Mouse (Mus musculus) heart, embryonic 14.5 days (tissue): Measurements from ENCODE around the gene Borcs8. TPM values are rescaled to one million over a fixed set of nuclear protein-coding genes. Genes with fewer than 3 reads are reported as not detected.

Experiments used
- ATAC-seq: fragments of 200-750 bp; cut with Nextera tagmentation; 2 replicates; pipeline ENCODE4 v1.8.0; 2017; ENCODE audit warnings: low read depth, moderate TSS enrichment; ENCODE audit not compliant: insufficient number of reproducible peaks, insufficient read depth, low FRiP score
- H3K27ac ChIP-seq, 2 experiments: fragments of 200-500 bp in 1 of 2; fragments of 300-500 bp in 1 of 2; sonication (generic) in 1 of 2; replicated peaks in 1 of 2; 2 replicates each; pipeline ENCODE4 v1.5.1; 2012 to 2014; ENCODE audit warnings: low read depth in 2 of 2, low read length in 2 of 2, control low read depth in 1 of 2, mild to moderate bottlenecking in 1 of 2, mixed read lengths in 1 of 2; ENCODE audit not compliant: control insufficient read depth in 1 of 2, insufficient read depth in 1 of 2
- H3K27me3 ChIP-seq: fragments of 300-500 bp; sonication (generic); 2 replicates; pipeline ENCODE4 v1.6.1; 2014; ENCODE audit warnings: mild to moderate bottlenecking, low read length, control low read depth; ENCODE audit not compliant: control insufficient read depth, insufficient read depth
- H3K36me3 ChIP-seq: fragments of 300-500 bp; sonication (generic); 2 replicates; pipeline ENCODE4 v1.6.1; 2014; ENCODE audit warnings: mild to moderate bottlenecking, control low read depth, low read length, mixed read lengths; ENCODE audit not compliant: control insufficient read depth, insufficient read depth
- H3K4me1 ChIP-seq, 2 experiments: fragments of 200-500 bp in 1 of 2; fragments of 300-500 bp in 1 of 2; sonication (generic) in 1 of 2; 2 replicates each; pipeline ENCODE4 v1.6.1; 2012 to 2014; ENCODE audit warnings: low read length in 2 of 2, control low read depth in 1 of 2, mixed read lengths in 1 of 2; ENCODE audit not compliant: control insufficient read depth in 2 of 2, insufficient read depth in 2 of 2
- H3K4me2 ChIP-seq: fragments of 300-500 bp; sonication (generic); 2 replicates; pipeline ENCODE4 v1.6.1; 2014; ENCODE audit warnings: mild to moderate bottlenecking, low read length
- H3K4me3 ChIP-seq, 2 experiments: fragments of 200-500 bp in 1 of 2; fragments of 300-500 bp in 1 of 2; sonication (generic) in 1 of 2; 2 replicates each; pipeline ENCODE4 v1.5.1; 2012 to 2014; ENCODE audit warnings: low read length in 2 of 2, mild to moderate bottlenecking in 2 of 2, control low read depth in 1 of 2, low read depth in 1 of 2, moderate library complexity in 1 of 2; ENCODE audit not compliant: control insufficient read depth in 1 of 2, insufficient read depth in 1 of 2
- H3K9ac ChIP-seq: fragments of 300-500 bp; sonication (generic); 2 replicates; pipeline ENCODE4 v1.6.1; 2014; ENCODE audit warnings: mild to moderate bottlenecking, low read length
- H3K9me3 ChIP-seq: fragments of 300-500 bp; sonication (generic); 2 replicates; pipeline ENCODE4 v1.6.1; 2016; ENCODE audit warnings: low read length, control low read depth; ENCODE audit not compliant: control insufficient read depth
- whole genome bisulfite sequencing: fragments of 180-500 bp; shearing (Covaris S2); extraction: QIAGEN DNeasy Blood & Tissue Kit; methylation state at CpG from one replicate; pipeline ENCODE4 v1.1.7; 2014; 5-methylcytosine and 5-hydroxymethylcytosine counted together
- polyA plus RNA-seq: library from polyadenylated mRNA; unstranded; fragments of >200 nt; fragmentation: Nextera tagmentation; extraction: Ambion mirVana; gene quantifications from 2 replicates; pipeline ENCODE4 v1.2.1, GENCODE M21; 2014

Gene Borcs8
- polyA plus RNA-seq, 1 experiment from 2014 or later = 46.7 TPM

DNA sequence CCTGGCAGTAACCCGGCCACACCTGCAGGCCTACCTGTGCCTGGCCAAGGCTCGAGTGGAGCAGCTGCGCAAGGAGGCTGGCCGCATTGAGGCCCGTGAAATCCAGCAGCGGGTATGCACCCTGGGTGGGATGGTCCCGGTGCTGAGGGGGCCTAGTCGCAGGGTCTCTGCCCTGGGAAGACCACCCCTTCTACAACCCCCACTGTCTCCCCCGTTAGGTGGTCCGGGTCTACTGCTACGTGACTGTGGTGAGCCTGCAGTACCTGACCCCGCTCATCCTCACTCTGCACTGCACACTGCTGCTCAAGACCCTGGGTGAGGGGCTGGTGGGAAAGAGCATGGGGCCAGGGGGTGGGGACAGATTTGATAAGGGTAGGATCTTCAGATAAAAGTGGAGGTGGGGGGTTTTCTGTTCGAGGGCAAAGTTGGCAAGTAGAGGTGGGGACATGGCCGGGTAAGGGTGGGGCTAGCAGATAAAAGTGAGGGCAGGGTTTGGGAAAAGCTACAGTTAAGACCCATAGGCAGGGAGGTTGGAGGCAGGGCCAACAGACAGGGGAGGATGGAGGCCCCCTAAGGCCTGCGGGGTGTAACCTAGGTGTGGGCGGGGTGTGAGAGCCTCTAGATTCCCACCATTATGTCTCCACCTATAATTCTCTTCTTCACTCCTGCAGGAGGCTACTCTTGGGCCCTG is 42.1 kb downstream of the Borcs8 start:
- Histone ChIP-seq H3K36me3 (peaks cover 61% of the 10 kb centered on the region), H3K27ac (no peak overlapping the region), H3K9me3 (no peaks in the 10 kb centered on the region), H3K4me3 (no peak overlapping the region), H3K4me1 (0 out of 4 replicates have a peak, but pooled peaks cover 0 to 3% of the 10 kb centered on the region in 2 experiments), H3K9ac (no peak overlapping the region), H3K27me3 (no peaks in the 10 kb centered on the region), H3K4me2 (no peak overlapping the region)
- ATAC-seq = no peak
- 70% methylated on average over 16 of the region's 16 CpGs for WGBS

DNA sequence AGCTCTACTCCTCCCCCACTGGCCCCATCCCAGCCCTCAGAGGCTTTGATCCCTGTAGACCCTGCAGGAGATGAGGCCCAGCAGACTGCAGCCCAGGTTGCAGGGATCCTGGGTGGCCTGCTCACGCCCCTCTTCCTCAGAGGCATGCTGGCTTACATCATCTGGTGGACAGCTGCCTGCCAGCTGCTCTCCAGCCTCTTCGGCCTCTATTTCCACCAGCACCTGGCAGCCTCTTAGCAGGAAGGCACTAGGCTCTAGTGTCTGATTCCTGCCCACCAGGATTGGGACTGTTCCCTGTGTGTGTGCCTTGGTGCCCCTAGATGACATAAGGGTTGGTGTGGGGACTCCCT is 42.6 kb downstream of the Borcs8 start:
- WGBS = 31% methylated on average over 2 of the region's 2 CpGs
- no peak overlapping the region for H3K4me2 ChIP-seq
- ATAC-seq = no peak
- H3K27ac ChIP-seq = no peak overlapping the region
- H3K27me3 ChIP-seq = no peaks in the 10 kb centered on the region
- H3K36me3 ChIP-seq = peaks cover 56% of the 10 kb centered on the region
- H3K4me3 ChIP-seq = no peak overlapping the region
- no peak overlapping the region for H3K9ac ChIP-seq
- 0 out of 4 replicates have a peak, but pooled peaks cover 0 to 3% of the 10 kb centered on the region in 2 experiments for H3K4me1 ChIP-seq
- no peaks in the 10 kb centered on the region for H3K9me3 ChIP-seq

DNA sequence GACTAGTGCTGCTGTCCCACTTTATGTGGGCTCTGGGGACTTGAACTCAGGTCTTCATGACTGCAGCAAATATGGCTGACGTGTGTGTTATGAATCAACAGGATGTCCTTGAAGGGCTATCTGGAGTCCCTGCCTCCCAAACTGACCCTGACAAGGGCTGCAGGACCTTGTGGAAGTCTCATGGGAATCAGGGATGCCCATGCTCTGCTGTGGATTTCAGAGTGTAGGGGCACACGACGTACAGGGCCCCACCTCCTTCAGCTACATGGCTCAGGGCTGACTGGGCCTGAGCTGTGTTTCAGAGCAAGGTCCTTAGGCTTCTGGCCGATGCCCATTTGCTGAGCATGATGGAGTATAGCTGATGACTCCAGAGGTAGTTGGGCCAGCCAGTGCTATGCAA is 43.9 kb downstream of the Borcs8 start:
- Histone ChIP-seq H3K36me3 (peaks cover 49% of the 10 kb centered on the region), H3K9ac (no peak overlapping the region), H3K4me3 (no peak overlapping the region), H3K9me3 (no peaks in the 10 kb centered on the region), H3K27ac (no peak overlapping the region), H3K4me1 (0 out of 4 replicates have a peak, but pooled peaks cover 0 to 3% of the 10 kb centered on the region in 2 experiments), H3K27me3 (no peaks in the 10 kb centered on the region), H3K4me2 (no peak overlapping the region)
- 79% methylated on average over 4 of the region's 4 CpGs for WGBS
- ATAC-seq = no peak

DNA sequence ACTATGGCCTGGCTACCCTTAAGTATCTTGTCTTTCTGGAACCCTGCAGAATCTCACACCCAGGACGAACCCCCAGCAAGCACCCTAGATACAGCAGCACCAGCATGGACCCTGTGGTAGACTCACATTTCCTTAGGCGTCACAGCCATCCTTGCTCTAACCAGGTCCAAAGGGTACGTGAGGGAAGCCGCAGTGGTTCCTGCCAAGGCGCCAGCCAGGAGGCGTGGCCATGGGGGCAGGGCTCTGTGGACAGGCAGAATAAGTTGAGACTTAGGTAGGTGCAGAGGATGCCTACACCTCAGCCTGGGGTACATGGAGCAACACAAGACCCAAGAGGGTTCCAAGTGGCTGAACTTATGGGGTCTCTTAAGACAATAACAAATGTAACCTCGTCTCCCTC is 49.4 kb downstream of the Borcs8 start:
- no peak for ATAC-seq
- H3K9ac ChIP-seq = no peak overlapping the region
- no peak overlapping the region for H3K27ac ChIP-seq
- H3K4me3 ChIP-seq = no peak overlapping the region
- no peak overlapping the region for H3K4me2 ChIP-seq
- H3K9me3 ChIP-seq = no peaks in the 10 kb centered on the region
- WGBS = 69% methylated on average over 7 of the region's 7 CpGs
- H3K27me3 ChIP-seq = no peaks in the 10 kb centered on the region
- no peaks in the 10 kb centered on the region for H3K4me1 ChIP-seq
- H3K36me3 ChIP-seq = 0 out of 2 replicates have a peak, but pooled peaks cover 32% of the 10 kb centered on the region

DNA sequence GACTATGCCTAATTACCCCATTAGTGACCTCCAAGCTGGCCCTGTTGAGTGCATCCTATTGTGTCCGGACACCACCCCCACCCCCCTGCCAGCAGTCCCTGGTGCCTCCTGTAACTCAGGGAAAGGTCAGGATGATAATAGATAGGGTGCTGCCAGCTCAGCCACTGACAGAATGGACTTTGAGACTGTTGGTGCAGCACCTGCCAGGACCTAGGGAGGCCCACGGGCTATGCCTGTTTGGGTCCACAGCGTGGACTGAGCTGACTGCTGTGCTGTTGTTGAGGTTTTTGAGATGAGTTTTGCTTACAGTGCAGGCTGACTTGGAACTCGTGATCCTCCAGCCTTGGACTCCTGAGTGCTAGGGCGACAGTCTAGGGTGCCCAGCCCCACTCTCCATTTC is 53.9 kb downstream of the Borcs8 start:
- ATAC-seq = no peak
- WGBS = 73% methylated on average over 5 of the region's 5 CpGs
- Histone ChIP-seq H3K4me1 (no peaks in the 10 kb centered on the region), H3K4me3 (no peak overlapping the region), H3K4me2 (no peak overlapping the region), H3K27me3 (no peaks in the 10 kb centered on the region), H3K27ac (no peak overlapping the region), H3K9ac (no peak overlapping the region), H3K36me3 (0 out of 2 replicates have a peak, but pooled peaks cover 26% of the 10 kb centered on the region), H3K9me3 (no peaks in the 10 kb centered on the region)

DNA sequence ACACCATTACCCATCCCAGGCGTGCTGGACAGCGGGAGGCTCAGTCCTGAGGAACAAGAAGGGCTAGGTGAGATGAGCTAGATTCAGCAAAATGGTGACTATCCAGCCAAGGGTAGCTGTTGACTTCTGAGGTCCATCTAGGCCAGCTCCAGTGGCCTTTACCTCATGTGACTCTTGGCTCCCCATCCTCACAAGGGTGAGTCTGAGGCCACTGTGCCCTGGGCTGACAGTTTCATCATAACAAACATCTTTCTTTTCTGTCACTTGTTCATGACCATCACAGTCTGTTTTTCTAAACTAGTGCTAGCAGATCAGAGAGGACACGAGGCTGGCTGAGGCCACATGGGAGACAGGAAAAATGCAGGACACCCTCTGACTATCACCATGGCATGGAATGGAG is 54.9 kb downstream of the Borcs8 start:
- no peak overlapping the region for H3K4me3 ChIP-seq
- no peak overlapping the region for H3K9ac ChIP-seq
- no peak overlapping the region for H3K27ac ChIP-seq
- ATAC-seq = no peak
- WGBS = 73% methylated on average over 3 of the region's 3 CpGs
- H3K4me1 ChIP-seq = no peaks in the 10 kb centered on the region
- 0 out of 2 replicates have a peak, but pooled peaks cover 18% of the 10 kb centered on the region for H3K36me3 ChIP-seq
- no peaks in the 10 kb centered on the region for H3K27me3 ChIP-seq
- no peak overlapping the region for H3K4me2 ChIP-seq
- H3K9me3 ChIP-seq = no peaks in the 10 kb centered on the region

DNA sequence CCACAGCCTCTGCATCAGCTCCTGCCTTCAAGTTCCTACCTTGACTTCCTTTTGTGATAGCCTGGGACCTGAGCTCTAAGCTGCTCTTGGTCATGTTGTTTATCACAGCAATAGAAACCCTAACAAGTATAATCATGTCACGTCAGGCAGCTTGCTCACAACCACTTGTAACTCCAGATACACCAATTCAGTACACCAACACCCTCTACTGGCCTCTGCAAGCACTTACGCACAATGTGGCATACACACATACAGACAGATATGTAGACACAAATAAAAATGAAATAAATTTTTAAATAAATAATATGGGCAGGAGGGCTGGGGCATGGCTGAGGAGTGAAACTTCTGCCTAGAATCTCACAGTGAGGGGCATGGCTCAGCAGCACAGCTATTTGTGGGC is 56.5 kb downstream of the Borcs8 start:
- 82% methylated on average over 2 of the region's 2 CpGs for WGBS
- H3K4me1 ChIP-seq = peaks cover 0 to 7% of the 10 kb centered on the region in 2 experiments; a peak in 1 of 4 replicates
- H3K9me3 ChIP-seq = no peaks in the 10 kb centered on the region
- H3K9ac ChIP-seq = no peak overlapping the region
- H3K4me3 ChIP-seq = no peak overlapping the region
- H3K36me3 ChIP-seq = 0 out of 2 replicates have a peak, but pooled peaks cover 9% of the 10 kb centered on the region
- no peak for ATAC-seq
- H3K27ac ChIP-seq = no peak overlapping the region
- no peaks in the 10 kb centered on the region for H3K27me3 ChIP-seq
- H3K4me2 ChIP-seq = no peak overlapping the region
